Comparison of ENCODE assay signal across 8 mouse cellular contexts in the genomic region with DNA sequence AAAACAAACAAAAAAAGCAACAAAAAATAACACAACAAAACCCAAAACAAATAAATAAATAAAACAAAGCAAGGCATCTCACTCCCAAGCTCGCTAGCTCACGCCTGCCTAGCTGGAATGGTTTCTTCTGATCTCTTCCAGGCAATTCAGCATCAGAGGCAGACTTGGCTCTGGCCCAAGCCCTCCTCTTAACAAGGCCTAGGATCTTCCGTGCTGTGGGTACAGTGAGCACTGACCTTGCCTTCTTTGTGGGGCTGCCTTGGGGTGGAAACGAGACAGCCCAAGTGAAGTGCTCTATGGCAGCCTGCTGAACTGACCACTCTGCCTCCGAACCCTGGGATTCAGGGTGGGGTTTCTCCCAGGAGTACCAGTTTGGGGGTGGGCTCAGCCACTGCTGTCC. TPM values are rescaled to one million over a fixed set of nuclear protein-coding genes. Genes with fewer than 3 reads are reported as not detected.
DNase-seq lines count a peak whose midpoint lies in the region; ATAC-seq lines count a peak whose summit lies in the region.

No protein-coding gene starts in this region.

- H3K9ac ChIP-seq in embryonic facial prominence, embryonic 13.5 days, result peak overlapping the region; percentile 53
- H3K9ac ChIP-seq in heart, embryonic 11.5 days (ENCODE audit: low read depth, low read length), result peak overlapping the region; percentile 58
- peak overlapping the region; percentile 52 for H3K9ac ChIP-seq in kidney, embryonic 14.5 days (ENCODE audit: low read depth, low read length)
- no peak overlapping the region for H3K9ac ChIP-seq in limb, embryonic 15.5 days

- WGBS in embryonic facial prominence, embryonic 13.5 days, result 9% methylated on average over 5 of the region's 5 CpGs
- WGBS in heart, embryonic 11.5 days (ENCODE audit: insufficient replicate concordance), result 29% methylated on average over 5 of the region's 5 CpGs
- WGBS in kidney, embryonic 14.5 days, result 29% methylated on average over 5 of the region's 5 CpGs
- WGBS in limb, embryonic 15.5 days, result 17% methylated on average over 5 of the region's 5 CpGs

- H3K4me2 ChIP-seq in embryonic facial prominence, embryonic 13.5 days, result peak overlapping the region; percentile 33
- peak overlapping the region; percentile 43 for H3K4me2 ChIP-seq in heart, embryonic 11.5 days
- H3K4me2 ChIP-seq in kidney, embryonic 14.5 days (replicated peaks; ENCODE audit: low read depth, low read length), result peak overlapping the region; percentile 31; the same call in 1 of the 2 replicates
- H3K4me2 ChIP-seq in limb, embryonic 15.5 days, result no peak overlapping the region

- peaks cover 72% of the 10 kb centered on the region for H3K4me1 ChIP-seq in embryonic facial prominence, embryonic 13.5 days
- peaks cover 36% of the 10 kb centered on the region for H3K4me1 ChIP-seq in heart, embryonic 11.5 days (ENCODE audit: control insufficient read depth, insufficient read depth, low read length)
- peaks cover 26% of the 10 kb centered on the region for H3K4me1 ChIP-seq in kidney, embryonic 14.5 days (ENCODE audit: control insufficient read depth, insufficient read depth, low read length)
- peaks cover 47% of the 10 kb centered on the region for H3K4me1 ChIP-seq in limb, embryonic 15.5 days

- DNase-seq in embryo, embryonic 11 days, result peak; percentile 57
- no peak for DNase-seq in embryo, embryonic 9.5 days (ENCODE audit: extremely low spot score)
- DNase-seq in right cerebral cortex, postnatal 10 days (ENCODE audit: low spot score in 2 of 2), result peak; percentile 89 to 92
- DNase-seq in spleen, postnatal 36 days (ENCODE audit: low spot score in 2 of 2), result no peak

- H3K9me3 ChIP-seq in embryonic facial prominence, embryonic 13.5 days, result no peaks in the 10 kb centered on the region
- no peaks in the 10 kb centered on the region for H3K9me3 ChIP-seq in heart, embryonic 11.5 days (replicated peaks; ENCODE audit: control insufficient read depth, low read length)
- H3K9me3 ChIP-seq in kidney, embryonic 14.5 days (ENCODE audit: control insufficient read depth, low read length), result no peaks in the 10 kb centered on the region
- H3K9me3 ChIP-seq in limb, embryonic 15.5 days, result no peaks in the 10 kb centered on the region

- H3K27me3 ChIP-seq in embryonic facial prominence, embryonic 13.5 days, result no peaks in the 10 kb centered on the region
- no peaks in the 10 kb centered on the region for H3K27me3 ChIP-seq in heart, embryonic 11.5 days (ENCODE audit: control insufficient read depth, insufficient read depth, low read length)
- H3K27me3 ChIP-seq in kidney, embryonic 14.5 days (ENCODE audit: control insufficient read depth, insufficient read depth, low read length), result no peaks in the 10 kb centered on the region
- no peaks in the 10 kb centered on the region for H3K27me3 ChIP-seq in limb, embryonic 15.5 days

- no peaks in the 10 kb centered on the region for H3K36me3 ChIP-seq in embryonic facial prominence, embryonic 13.5 days
- H3K36me3 ChIP-seq in heart, embryonic 11.5 days (ENCODE audit: control insufficient read depth, insufficient read depth, low read length), result no peaks in the 10 kb centered on the region
- no peaks in the 10 kb centered on the region for H3K36me3 ChIP-seq in kidney, embryonic 14.5 days (ENCODE audit: control insufficient read depth, insufficient read depth, low read length)
- H3K36me3 ChIP-seq in limb, embryonic 15.5 days, result no peaks in the 10 kb centered on the region

- no peak overlapping the region for H3K4me3 ChIP-seq in embryonic facial prominence, embryonic 13.5 days
- H3K4me3 ChIP-seq in heart, embryonic 11.5 days (ENCODE audit: low read depth, low read length), result no peak overlapping the region
- H3K4me3 ChIP-seq in kidney, embryonic 14.5 days (ENCODE audit: low read length), result no peak overlapping the region
- no peak overlapping the region for H3K4me3 ChIP-seq in limb, embryonic 15.5 days

- ATAC-seq in embryonic facial prominence, embryonic 13.5 days (ENCODE audit: insufficient number of reproducible peaks, insufficient read depth, low FRiP score, low TSS enrichment, low read depth), result no peak
- peak; percentile 33; the same call in 1 of the 2 replicates for ATAC-seq in heart, embryonic 11.5 days (replicated peaks; ENCODE audit: insufficient number of reproducible peaks, low FRiP score, low TSS enrichment)
- peak; percentile 41; the same call in 1 of the 2 replicates for ATAC-seq in kidney, embryonic 14.5 days (ENCODE audit: low FRiP score, low TSS enrichment)
- no peak; the same call in 1 of the 2 replicates for ATAC-seq in limb, embryonic 15.5 days (ENCODE audit: insufficient number of reproducible peaks, low FRiP score, low TSS enrichment, low read depth)

- H3K27ac ChIP-seq in embryonic facial prominence, embryonic 13.5 days, result peak overlapping the region; percentile 92
- H3K27ac ChIP-seq in heart, embryonic 11.5 days (ENCODE audit: low read depth, low read length), result peak overlapping the region; percentile 79
- H3K27ac ChIP-seq in kidney, embryonic 14.5 days (ENCODE audit: low read depth, low read length), result peak overlapping the region; percentile 89
- peak overlapping the region; percentile 44; the same call in 1 of the 2 replicates for H3K27ac ChIP-seq in limb, embryonic 15.5 days

RNA-seq across cellular contexts. Expression of gene Cstad, which starts 52.0 kb away (rescaled TPM):
- polyA plus RNA-seq in embryonic facial prominence, embryonic 13.5 days (2015; fragmentation: Nextera tagmentation; extraction: Ambion mirVana), result 1.9 and 2.0 TPM in 2 replicates
- polyA plus RNA-seq in heart, embryonic 11.5 days (2014; fragmentation: Nextera tagmentation; extraction: Ambion mirVana), result 1.7 and 2.4 TPM in 2 replicates
- polyA plus RNA-seq in kidney, embryonic 14.5 days (2014; fragmentation: Nextera tagmentation; extraction: Ambion mirVana), result 0.91 and 1.7 TPM in 2 replicates
- polyA plus RNA-seq in limb, embryonic 15.5 days (2015; fragmentation: Nextera tagmentation; extraction: Ambion mirVana), result 2.0 and 2.2 TPM in 2 replicates

Comparison
In these comparisons a context has a peak if more than half of its experiments do, and no peak if none do; other contexts are left out.
1. DNase-seq: peak in embryo, embryonic 11 days (single experiment) and right cerebral cortex, postnatal 10 days (2 of 2); none in embryo, embryonic 9.5 days (single experiment) and spleen, postnatal 36 days (0 of 2).
2. ATAC-seq: peak in heart, embryonic 11.5 days (single experiment) and kidney, embryonic 14.5 days (single experiment); none in embryonic facial prominence, embryonic 13.5 days (single experiment) and limb, embryonic 15.5 days (single experiment).
3. Peak in every context shown above with its lines, with median percentiles within 50 percentile points of each other: H3K27ac ChIP-seq.